Mouse (Mus musculus) MEL (cell line): ENCODE measurements around the gene Wdr26.

Source experiments
- CTCF ChIP-seq, 3 experiments: IDR thresholded peaks in 2 of 3; conservative IDR thresholded peaks in 1 of 3; 2 replicates each; pipeline ENCODE4 v1.5.1; 2011 to 2012; ENCODE audit warnings: low read length in 3 of 3, low read depth in 2 of 3, mild to moderate bottlenecking in 2 of 3, improper control_type of control experiment in 1 of 3, inconsistent platforms in 1 of 3, mixed read lengths in 1 of 3, moderate library complexity in 1 of 3; ENCODE audit not compliant: control insufficient read depth in 1 of 3, insufficient read depth in 1 of 3, poor library complexity in 1 of 3, severe bottlenecking in 1 of 3
- GATA1 ChIP-seq: IDR thresholded peaks from 2 replicates; pipeline ENCODE4 v1.6.1; 2011; ENCODE audit warnings: low read depth, low read length, improper control_type of control experiment
- POLR2A ChIP-seq, 2 experiments: IDR thresholded peaks; 2 replicates each; pipeline ENCODE4 v1.6.1; 2011 to 2012; ENCODE audit warnings: low read length in 2 of 2, mild to moderate bottlenecking in 2 of 2, control low read depth in 1 of 2, improper control_type of control experiment in 1 of 2, low read depth in 1 of 2, moderate library complexity in 1 of 2; ENCODE audit not compliant: control insufficient read depth in 1 of 2, insufficient read depth in 1 of 2, poor library complexity in 1 of 2
- POLR2AphosphoS5 ChIP-seq: IDR thresholded peaks from 2 replicates; pipeline ENCODE4 v1.6.1; 2012; ENCODE audit warnings: low read depth, borderline replicate concordance, mild to moderate bottlenecking, inconsistent platforms, low read length, moderate library complexity, mixed read lengths
- ZC3H11A ChIP-seq: IDR thresholded peaks from 2 replicates; pipeline ENCODE4 v1.6.1; 2012; ENCODE audit warnings: low read depth, mild to moderate bottlenecking, inconsistent platforms, low read length, improper control_type of control experiment
- ZMIZ1 ChIP-seq: IDR thresholded peaks from 2 replicates; pipeline ENCODE4 v1.6.1; 2012; ENCODE audit warnings: low read depth, mild to moderate bottlenecking, inconsistent platforms, low read length, improper control_type of control experiment, moderate library complexity

DNA sequence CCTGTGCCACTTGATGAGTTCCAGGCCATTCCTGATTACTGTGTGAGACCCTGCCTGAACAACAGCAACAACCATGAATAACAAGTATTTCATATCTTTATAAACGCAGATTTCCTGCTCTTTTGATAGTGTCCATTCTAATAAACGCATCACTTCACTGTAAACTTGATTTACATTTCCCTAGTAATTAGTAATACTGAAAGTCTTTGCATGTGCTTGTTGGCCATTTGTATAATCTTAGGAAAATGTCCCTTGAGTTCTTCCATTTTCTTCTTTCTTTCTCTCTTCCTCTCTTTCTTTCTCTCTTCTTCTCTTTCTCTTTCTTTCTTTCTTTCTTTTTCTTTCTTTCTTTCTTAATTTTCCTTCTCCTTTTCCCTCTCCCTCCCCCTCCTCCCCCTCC, 65.6 kb downstream of the Wdr26 start:
- no peak for TF ChIP-seq POLR2A (IDR thresholded peaks at IDR 0.05; ENCODE audit: control insufficient read depth in 1 of 2, insufficient read depth in 1 of 2, low read depth in 1 of 2, low read length in 2 of 2, poor library complexity in 1 of 2)
- TF ChIP-seq CTCF (IDR thresholded peaks at IDR 0.05 in 2 of 3, conservative IDR thresholded peaks at IDR 0.05 in 1 of 3; ENCODE audit: control insufficient read depth in 1 of 3, insufficient read depth in 1 of 3, low read depth in 2 of 3, low read length in 3 of 3, poor library complexity in 1 of 3, severe bottlenecking in 1 of 3) = no peak
- no peak for TF ChIP-seq ZC3H11A
- no peak for TF ChIP-seq GATA1
- no peak for TF ChIP-seq ZMIZ1
- no peak for TF ChIP-seq POLR2AphosphoS5
